Mouse (Mus musculus) small intestine, adult 2 months (tissue): ENCODE data around the gene Psmb6. TPM values are rescaled to one million over a fixed set of nuclear protein-coding genes. Genes with fewer than 3 reads are reported as not detected.

ENCODE experiments used
- H3K27ac ChIP-seq: fragments of 200-500 bp; 2 replicates; pipeline ENCODE4 v1.5.1; 2012; ENCODE audit warnings: low read depth, low read length, control low read depth, inconsistent platforms; ENCODE audit not compliant: insufficient read depth
- H3K27me3 ChIP-seq: fragments of 200-500 bp; 2 replicates; pipeline ENCODE4 v1.6.1; 2012; ENCODE audit warnings: mild to moderate bottlenecking, moderate library complexity, low read length, inconsistent platforms; ENCODE audit not compliant: control insufficient read depth, insufficient read depth
- H3K36me3 ChIP-seq: fragments of 200-500 bp; 2 replicates; pipeline ENCODE4 v1.6.1; 2012; ENCODE audit warnings: mild to moderate bottlenecking, low read length, control low read depth, inconsistent platforms; ENCODE audit not compliant: control insufficient read depth, insufficient read depth
- H3K4me1 ChIP-seq: fragments of 200-500 bp; 2 replicates; pipeline ENCODE4 v1.6.1; 2012; ENCODE audit warnings: low read length, inconsistent platforms, mixed read lengths; ENCODE audit not compliant: control insufficient read depth, insufficient read depth, insufficient read length
- H3K4me3 ChIP-seq: fragments of 200-500 bp; 2 replicates; pipeline ENCODE4 v1.5.1; 2012; ENCODE audit warnings: low read depth, mild to moderate bottlenecking, control low read depth, inconsistent platforms, low read length, moderate library complexity
- CTCF ChIP-seq: fragments of 200-500 bp; IDR thresholded peaks from 2 replicates; pipeline ENCODE4 v1.5.1; 2012; ENCODE audit warnings: low read depth, mild to moderate bottlenecking, control low read depth, inconsistent platforms, low read length, moderate library complexity, mixed read lengths; ENCODE audit not compliant: insufficient replicate concordance, insufficient read length; ENCODE audit errors: extremely low read depth
- POLR2A ChIP-seq: fragments of 200-500 bp; IDR thresholded peaks from 2 replicates; pipeline ENCODE4 v1.6.1; 2012; ENCODE audit warnings: low read depth, mild to moderate bottlenecking, control low read depth, inconsistent platforms, low read length, moderate library complexity
- WGBS: fragments of 180-500 bp; shearing (Covaris S2); methylation state at CpG from one replicate; pipeline ENCODE4 v1.1.7; 2018; 5-methylcytosine and 5-hydroxymethylcytosine counted together
- polyA plus RNA-seq: library from polyadenylated mRNA; depleted of rRNA; stranded (reverse); fragments of >200 nt; gene quantifications from 2 replicates; pipeline ENCODE4 v1.2.3, GENCODE M21; 2012

Psmb6 gene
- polyA plus RNA-seq, 1 experiment: 264 TPM

DNA sequence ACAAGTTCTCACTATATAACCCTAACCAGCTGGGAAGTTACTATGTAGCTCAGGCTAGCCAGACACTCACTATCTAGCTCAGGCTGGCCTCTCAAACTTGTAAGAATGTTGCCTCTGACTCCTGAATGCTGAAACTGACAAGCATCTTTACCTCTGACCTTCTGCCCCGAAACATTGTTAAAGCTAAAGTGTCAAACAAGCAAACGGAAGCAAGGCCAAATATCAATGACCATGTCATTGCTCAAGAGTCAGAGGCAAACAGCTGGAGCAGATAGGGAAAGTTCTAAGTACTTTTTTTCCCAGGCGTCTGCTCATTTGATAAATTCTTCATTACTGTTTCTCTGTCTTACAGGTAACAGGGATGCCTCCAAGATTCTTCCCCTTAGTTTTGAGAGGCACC is 23.1 kb upstream of the Psmb6 start:
- H3K27ac ChIP-seq: peak overlapping the region; percentile 66; the same call in 1 of the 2 replicates
- H3K4me1 ChIP-seq: peaks cover 22% of the 10 kb centered on the region
- H3K27me3 ChIP-seq: no peaks in the 10 kb centered on the region
- TF ChIP-seq POLR2A: no peak
- TF ChIP-seq CTCF: no peak
- H3K4me3 ChIP-seq: no peak overlapping the region
- no peaks in the 10 kb centered on the region; the same call in 1 of the 2 replicates for H3K36me3 ChIP-seq
- 26% methylated on average over 3 of the region's 3 CpGs for WGBS

DNA sequence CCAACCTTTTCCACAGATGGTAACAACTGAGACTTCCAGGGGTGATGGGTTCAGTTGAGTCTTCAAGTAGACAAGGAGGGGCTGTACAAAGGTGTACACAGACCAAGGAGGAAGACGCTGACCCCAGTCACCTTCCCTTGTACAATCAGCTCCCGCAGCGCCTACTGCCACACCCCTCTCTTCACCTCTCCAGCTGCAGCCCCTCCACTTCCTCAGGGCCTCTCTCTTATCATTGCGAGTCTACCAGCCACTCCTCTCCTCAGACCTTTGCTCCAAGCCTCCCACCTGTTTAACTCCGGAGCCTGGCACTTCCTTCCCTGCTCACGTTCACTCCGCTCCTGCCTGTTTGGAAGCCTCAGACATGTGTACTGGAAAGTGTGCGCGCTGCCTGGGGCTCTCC is 20.2 kb upstream of the Psmb6 start, which contains the start of gene Tm4sf5:
Gene Tm4sf5 (plus strand): TSS at position 275 of the 400 bp plus-strand sequence.
- H3K27me3 ChIP-seq: no peaks in the 10 kb centered on the region
- TF ChIP-seq POLR2A (peak; percentile 70; the same call in 1 of the 2 replicates), CTCF (no peak)
- H3K4me1 ChIP-seq: peaks cover 27% of the 10 kb centered on the region
- peaks cover 9% of the 10 kb centered on the region for H3K36me3 ChIP-seq
- WGBS: 24% methylated on average over 9 of the region's 9 CpGs
- peak within 1 kb of the TSS; percentile 75 for H3K4me3 ChIP-seq
- peak within 1 kb of the TSS; percentile 94 for H3K27ac ChIP-seq

GRCm38 (mm10) chr11:70506385-70506784 is 18.8 kb upstream of the Psmb6 start:
- 7% methylated on average over 4 of the region's 4 CpGs for WGBS
- peak overlapping the region; percentile 94 for H3K27ac ChIP-seq
- H3K27me3 ChIP-seq: no peaks in the 10 kb centered on the region
- TF ChIP-seq CTCF (peak; percentile 48; the same call in 1 of the 2 replicates), POLR2A (no peak)
- H3K4me1 ChIP-seq: peaks cover 20% of the 10 kb centered on the region
- H3K36me3 ChIP-seq: peaks cover 20% of the 10 kb centered on the region
- peak overlapping the region; percentile 34; the same call in 1 of the 2 replicates for H3K4me3 ChIP-seq

- H3K27ac ChIP-seq: no peak overlapping the region; the same call in 1 of the 2 replicates
- 71% methylated on average over 7 of the region's 7 CpGs for WGBS
- TF ChIP-seq CTCF (no peak), POLR2A (no peak)
- peak overlapping the region; percentile 34; the same call in 1 of the 2 replicates for H3K4me3 ChIP-seq
- H3K4me1 ChIP-seq: peaks cover 19% of the 10 kb centered on the region
- H3K36me3 ChIP-seq: peaks cover 23% of the 10 kb centered on the region
- no peaks in the 10 kb centered on the region for H3K27me3 ChIP-seq
Observed at GRCm38 (mm10) chr11:70506962-70507515, 18.1 kb upstream of the Psmb6 start.

GRCm38 (mm10) chr11:70509753-70510564 is 15.2 kb upstream of the Psmb6 start:
- Histone ChIP-seq H3K27ac (peak overlapping the region; percentile 72), H3K36me3 (peaks cover 25% of the 10 kb centered on the region), H3K4me1 (peaks cover 19% of the 10 kb centered on the region), H3K27me3 (no peaks in the 10 kb centered on the region), H3K4me3 (peak overlapping the region; percentile 51)
- 13% methylated on average over 19 of the region's 19 CpGs for WGBS
- TF ChIP-seq POLR2A (no peak), CTCF (peak; percentile 67)

DNA sequence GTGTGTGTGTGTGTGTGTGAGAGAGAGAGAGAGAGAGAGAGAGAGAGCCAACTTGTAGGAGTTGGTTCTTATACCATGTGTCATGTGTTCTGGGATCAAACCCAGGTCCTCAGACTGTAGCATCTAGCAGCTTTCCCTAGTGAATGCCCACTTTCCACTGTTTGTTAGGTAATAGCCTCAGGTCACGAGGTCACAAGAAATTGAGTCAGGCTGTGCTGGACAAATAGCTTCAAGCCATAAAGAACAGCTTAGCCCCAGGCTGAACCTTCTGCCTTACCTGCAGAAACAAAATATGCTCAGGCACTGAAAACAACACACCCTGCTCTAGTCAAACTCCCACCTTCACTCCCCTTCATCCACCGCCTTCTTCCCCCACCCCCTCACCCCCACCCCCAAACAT is 13.9 kb upstream of the Psmb6 start:
- no peak for TF ChIP-seq CTCF
- TF ChIP-seq POLR2A: no peak
- Histone ChIP-seq H3K36me3 (peaks cover 25% of the 10 kb centered on the region), H3K4me1 (peaks cover 19% of the 10 kb centered on the region), H3K27me3 (no peaks in the 10 kb centered on the region), H3K4me3 (no peak overlapping the region), H3K27ac (no peak overlapping the region)
- 85% methylated on average over 2 of the region's 2 CpGs for WGBS

DNA sequence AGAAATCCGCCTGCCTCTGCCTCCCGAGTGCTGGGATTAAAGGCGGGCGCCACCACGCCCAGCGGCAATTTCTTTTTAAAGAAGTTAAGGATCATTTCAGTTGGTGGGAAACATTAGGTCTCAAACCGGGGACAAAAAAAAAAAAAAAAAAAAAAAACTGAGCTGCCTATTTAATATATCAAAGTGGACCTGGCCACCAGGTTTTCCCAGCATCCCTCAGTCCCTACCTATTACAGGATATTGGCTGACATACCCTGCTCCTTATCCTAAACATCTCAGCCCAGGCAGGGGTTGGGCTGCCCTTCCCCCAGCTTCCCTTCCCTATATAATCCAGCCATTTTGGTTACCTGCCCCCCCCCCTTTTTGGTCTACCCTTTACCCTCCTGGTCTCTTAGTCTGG is 13.3 kb upstream of the Psmb6 start:
- peaks cover 19% of the 10 kb centered on the region for H3K4me1 ChIP-seq
- 94% methylated on average over 7 of the region's 7 CpGs for WGBS
- H3K36me3 ChIP-seq: peaks cover 25% of the 10 kb centered on the region
- no peak for TF ChIP-seq POLR2A
- TF ChIP-seq CTCF: no peak
- no peak overlapping the region for H3K27ac ChIP-seq
- no peak overlapping the region for H3K4me3 ChIP-seq
- no peaks in the 10 kb centered on the region for H3K27me3 ChIP-seq
